Mouse (Mus musculus): Measurements from ENCODE around the gene Cntn1. TPM values are rescaled to one million over a fixed set of nuclear protein-coding genes. Genes with fewer than 3 reads are reported as not detected.
"Not testable (repeated sequence)": the region's sequence is repeated elsewhere in the genome, so short reads cannot be mapped to it uniquely, and the experiment has no call there.

Gene Cntn1
- polyA plus RNA-seq, 1 experiment from 2014 or later: 2.0 TPM

DNA sequence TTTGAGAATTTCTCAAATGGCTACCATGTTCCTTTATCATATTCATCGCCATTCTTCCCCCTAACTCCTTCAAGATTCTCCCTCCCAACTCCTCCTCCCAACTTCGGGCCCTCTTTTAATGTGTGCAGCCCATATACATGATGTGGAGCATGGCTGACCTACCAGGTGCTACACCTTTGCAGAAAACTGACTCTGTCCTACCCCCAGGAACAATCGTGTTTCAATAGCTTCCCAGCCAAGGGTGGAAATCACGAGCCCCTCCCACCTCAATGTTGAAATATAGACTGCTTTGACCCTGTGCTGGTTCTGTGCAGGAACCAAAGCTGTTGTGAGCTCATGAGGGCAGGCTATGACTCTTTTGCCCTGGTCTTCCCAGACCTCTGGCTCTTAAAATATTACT lies 236.7 kb downstream of the Cntn1 start:
- Histone ChIP-seq H3K4me3 (replicated peaks) (no peak overlapping the region), H3K9me3 (replicated peaks) (no peaks in the 10 kb centered on the region), H3K27ac (no peak overlapping the region), H3K27me3 (no peaks in the 10 kb centered on the region), H3K4me1 (no peaks in the 10 kb centered on the region), H3K4me2 (no peak overlapping the region), H3K36me3 (no peaks in the 10 kb centered on the region), H3K9ac (no peak overlapping the region)
- WGBS: 77% methylated on average over 4 of the region's 4 CpGs
- ATAC-seq (replicated peaks; ENCODE audit: low FRiP score): no peak

GRCm38 (mm10) chr15:92296479-92296878 lies 245.5 kb downstream of the Cntn1 start:
- no peak for ATAC-seq (replicated peaks; ENCODE audit: low FRiP score)
- no peaks in the 10 kb centered on the region for H3K36me3 ChIP-seq
- no peaks in the 10 kb centered on the region for H3K27me3 ChIP-seq
- 87% methylated on average over 3 of the region's 3 CpGs for WGBS
- no peak overlapping the region for H3K4me3 ChIP-seq (replicated peaks)
- H3K27ac ChIP-seq: no peak overlapping the region
- H3K4me2 ChIP-seq: no peak overlapping the region
- no peaks in the 10 kb centered on the region for H3K9me3 ChIP-seq (replicated peaks)
- H3K4me1 ChIP-seq: no peaks in the 10 kb centered on the region
- H3K9ac ChIP-seq: no peak overlapping the region

GRCm38 (mm10) chr15:92302796-92303195 lies 251.8 kb downstream of the Cntn1 start:
- 84% methylated on average over 6 of the region's 6 CpGs for WGBS
- no peak for ATAC-seq (replicated peaks; ENCODE audit: low FRiP score)
- H3K27ac ChIP-seq: no peak overlapping the region
- H3K27me3 ChIP-seq: no peaks in the 10 kb centered on the region
- H3K4me1 ChIP-seq: no peaks in the 10 kb centered on the region
- H3K9me3 ChIP-seq (replicated peaks): no peaks in the 10 kb centered on the region
- no peaks in the 10 kb centered on the region for H3K36me3 ChIP-seq
- H3K9ac ChIP-seq: no peak overlapping the region
- no peak overlapping the region for H3K4me3 ChIP-seq (replicated peaks)
- H3K4me2 ChIP-seq: no peak overlapping the region

- Histone ChIP-seq H3K4me3 (replicated peaks) (no peak overlapping the region), H3K36me3 (no peaks in the 10 kb centered on the region), H3K27ac (no peak overlapping the region), H3K9ac (no peak overlapping the region), H3K4me2 (no peak overlapping the region), H3K4me1 (no peaks in the 10 kb centered on the region), H3K27me3 (no peaks in the 10 kb centered on the region), H3K9me3 (replicated peaks) (no peaks in the 10 kb centered on the region)
- 72% methylated on average over 5 of the region's 5 CpGs for WGBS
- ATAC-seq (replicated peaks; ENCODE audit: low FRiP score): no peak
Measured at GRCm38 (mm10) chr15:92304221-92304620, 253.3 kb downstream of the Cntn1 start.

DNA sequence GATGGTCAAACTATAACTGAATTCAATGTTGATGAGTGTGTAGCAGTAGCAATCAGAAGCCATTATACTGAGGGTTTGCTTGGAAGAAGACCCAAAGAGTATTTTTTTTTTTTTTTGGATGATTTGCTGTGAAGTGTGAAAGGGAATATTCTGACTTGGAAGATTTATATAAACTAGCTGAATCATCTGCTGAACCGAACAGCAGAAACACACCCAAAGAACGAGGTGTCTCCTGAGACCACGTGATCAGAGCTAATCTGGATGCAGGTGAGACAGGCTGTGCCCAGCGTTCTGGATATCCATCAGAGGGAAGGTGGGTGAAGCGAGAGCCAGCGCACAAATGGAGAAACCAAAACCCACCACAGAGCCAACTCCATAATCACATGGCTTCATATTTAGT lies 271.0 kb downstream of the Cntn1 start:
- H3K9ac ChIP-seq: no peak overlapping the region
- H3K36me3 ChIP-seq: no peaks in the 10 kb centered on the region
- no peaks in the 10 kb centered on the region for H3K27me3 ChIP-seq
- no peak for ATAC-seq (replicated peaks; ENCODE audit: low FRiP score)
- no peak overlapping the region for H3K27ac ChIP-seq
- no peaks in the 10 kb centered on the region for H3K9me3 ChIP-seq (replicated peaks)
- no peak overlapping the region for H3K4me3 ChIP-seq (replicated peaks)
- 90% methylated on average over 6 of the region's 6 CpGs for WGBS
- no peak overlapping the region for H3K4me2 ChIP-seq
- peaks cover 5% of the 10 kb centered on the region for H3K4me1 ChIP-seq

- Histone ChIP-seq H3K27me3 (no peaks in the 10 kb centered on the region), H3K4me2 (no peak overlapping the region), H3K27ac (no peak overlapping the region), H3K4me3 (replicated peaks) (no peak overlapping the region), H3K4me1 (no peaks in the 10 kb centered on the region), H3K9ac (no peak overlapping the region), H3K9me3 (replicated peaks) (no peaks in the 10 kb centered on the region), H3K36me3 (no peaks in the 10 kb centered on the region)
- WGBS: 76% methylated on average over 7 of the region's 7 CpGs
- ATAC-seq (replicated peaks; ENCODE audit: low FRiP score): no peak
Measured at GRCm38 (mm10) chr15:92327111-92327510, 276.1 kb downstream of the Cntn1 start.

GRCm38 (mm10) chr15:92340253-92340652 lies 289.3 kb downstream of the Cntn1 start:
- Histone ChIP-seq H3K4me2 (no peak overlapping the region), H3K9ac (no peak overlapping the region), H3K4me3 (replicated peaks) (no peak overlapping the region), H3K36me3 (no peaks in the 10 kb centered on the region), H3K9me3 (replicated peaks) (no peaks in the 10 kb centered on the region), H3K27ac (no peak overlapping the region), H3K4me1 (no peaks in the 10 kb centered on the region), H3K27me3 (no peaks in the 10 kb centered on the region)
- 80% methylated on average over 6 of the region's 6 CpGs for WGBS
- no peak for ATAC-seq (replicated peaks; ENCODE audit: low FRiP score)

DNA sequence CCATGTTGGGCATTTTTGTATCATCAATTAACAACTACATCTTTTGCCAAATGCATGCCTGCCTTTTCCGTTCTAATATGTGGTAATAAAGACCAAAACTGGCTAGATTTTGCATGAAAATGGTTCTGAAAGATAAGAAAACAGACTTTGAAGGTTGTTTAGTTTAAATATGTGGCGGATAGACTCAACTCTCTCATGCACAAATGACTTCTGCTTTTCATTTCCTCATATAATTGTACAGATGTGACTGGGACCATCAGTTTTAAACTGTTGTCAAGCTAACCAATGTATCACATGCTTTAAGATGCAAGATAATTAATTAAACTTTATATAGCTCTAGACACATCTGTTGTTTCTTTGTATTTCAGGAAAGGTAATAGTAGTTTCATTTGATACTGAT lies 290.5 kb downstream of the Cntn1 start:
- H3K27me3 ChIP-seq: no peaks in the 10 kb centered on the region
- H3K4me3 ChIP-seq (replicated peaks): no peak overlapping the region
- no peak overlapping the region for H3K27ac ChIP-seq
- no peak for ATAC-seq (replicated peaks; ENCODE audit: low FRiP score)
- no peaks in the 10 kb centered on the region for H3K9me3 ChIP-seq (replicated peaks)
- H3K9ac ChIP-seq: no peak overlapping the region
- no peaks in the 10 kb centered on the region for H3K4me1 ChIP-seq
- no peak overlapping the region for H3K4me2 ChIP-seq
- 87% methylated on average over 2 of the region's 2 CpGs for WGBS
- H3K36me3 ChIP-seq: no peaks in the 10 kb centered on the region

GRCm38 (mm10) chr15:92344136-92344869 lies 293.3 kb downstream of the Cntn1 start:
- Histone ChIP-seq H3K27me3 (no peaks in the 10 kb centered on the region), H3K9ac (no peak overlapping the region), H3K9me3 (replicated peaks) (no peaks in the 10 kb centered on the region), H3K4me1 (no peaks in the 10 kb centered on the region), H3K4me2 (no peak overlapping the region), H3K27ac (no peak overlapping the region), H3K4me3 (replicated peaks) (peak overlapping the region; percentile 10; the same call in 1 of the 2 replicates), H3K36me3 (no peaks in the 10 kb centered on the region)
- ATAC-seq (replicated peaks; ENCODE audit: low FRiP score): no peak
- 79% methylated on average over 23 of the region's 23 CpGs for WGBS

DNA sequence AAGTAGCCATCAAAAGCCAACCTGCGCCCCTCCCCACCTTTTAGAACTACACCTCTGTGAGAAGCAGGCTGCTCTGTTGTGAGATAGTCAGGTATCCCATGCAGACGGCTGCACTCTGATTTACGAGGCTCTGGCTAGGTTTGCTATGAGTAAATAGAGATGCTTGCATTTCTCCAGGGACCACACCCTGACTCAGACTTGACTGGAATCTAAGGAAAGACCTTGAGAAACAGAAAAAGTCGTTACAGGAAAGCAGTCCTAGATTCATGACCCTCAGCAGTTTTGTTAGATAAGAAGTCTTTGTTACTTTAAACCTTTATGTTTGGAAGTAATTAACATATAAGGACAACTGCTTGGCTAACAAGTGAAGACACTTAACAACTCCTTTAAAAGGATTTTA lies 296.5 kb downstream of the Cntn1 start:
- no peak overlapping the region for H3K27ac ChIP-seq
- H3K9ac ChIP-seq: no peak overlapping the region
- no peaks in the 10 kb centered on the region for H3K9me3 ChIP-seq (replicated peaks)
- ATAC-seq (replicated peaks; ENCODE audit: low FRiP score): no peak
- no peaks in the 10 kb centered on the region for H3K36me3 ChIP-seq
- no peaks in the 10 kb centered on the region for H3K4me1 ChIP-seq
- H3K4me3 ChIP-seq (replicated peaks): no peak overlapping the region
- 39% methylated on average over 4 of the region's 4 CpGs for WGBS
- H3K4me2 ChIP-seq: no peak overlapping the region
- H3K27me3 ChIP-seq: no peaks in the 10 kb centered on the region

DNA sequence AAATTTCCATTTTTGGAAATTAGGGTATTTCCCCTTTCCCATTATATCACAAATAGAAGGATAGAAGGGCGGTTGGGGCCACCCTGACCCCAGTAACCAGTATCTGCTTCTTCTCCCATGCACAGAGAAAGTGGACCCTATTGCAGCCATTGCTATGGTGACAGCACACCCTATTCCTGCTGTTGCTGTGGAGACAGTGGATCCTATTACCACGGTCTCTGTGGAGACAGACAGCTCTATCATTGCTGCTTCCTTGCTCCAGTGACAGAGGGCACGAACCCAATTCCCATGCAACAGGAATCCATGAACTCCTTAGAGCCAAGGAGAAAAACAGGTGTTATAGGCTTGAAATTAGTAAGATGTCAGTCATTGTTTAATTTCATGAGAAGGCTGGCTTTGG lies 296.9 kb downstream of the Cntn1 start:
- ATAC-seq (replicated peaks; ENCODE audit: low FRiP score): peak; percentile 95
- Histone ChIP-seq H3K9ac (no peak overlapping the region), H3K4me2 (no peak overlapping the region), H3K27ac (no peak overlapping the region), H3K4me1 (no peaks in the 10 kb centered on the region), H3K36me3 (no peaks in the 10 kb centered on the region), H3K9me3 (replicated peaks) (no peaks in the 10 kb centered on the region), H3K27me3 (no peaks in the 10 kb centered on the region), H3K4me3 (replicated peaks) (no peak overlapping the region)
- WGBS: 11% methylated on average over 3 of the region's 3 CpGs

GRCm38 (mm10) chr15:92348453-92348852 lies 297.5 kb downstream of the Cntn1 start:
- H3K27ac ChIP-seq; H3K9ac ChIP-seq; H3K9me3 ChIP-seq (replicated peaks); ATAC-seq (replicated peaks; ENCODE audit: low FRiP score); H3K27me3 ChIP-seq; H3K36me3 ChIP-seq; H3K4me1 ChIP-seq; H3K4me3 ChIP-seq (replicated peaks); H3K4me2 ChIP-seq: not testable (repeated sequence)

- ATAC-seq (replicated peaks; ENCODE audit: low FRiP score): no peak
- Histone ChIP-seq H3K36me3 (no peaks in the 10 kb centered on the region), H3K27me3 (no peaks in the 10 kb centered on the region), H3K4me1 (no peaks in the 10 kb centered on the region), H3K4me2 (no peak overlapping the region), H3K9ac (no peak overlapping the region), H3K9me3 (replicated peaks) (no peaks in the 10 kb centered on the region), H3K27ac (no peak overlapping the region), H3K4me3 (replicated peaks) (no peak overlapping the region)
- WGBS: 19% methylated on average over 6 of the region's 6 CpGs
Measured at GRCm38 (mm10) chr15:92364153-92364552, 313.2 kb downstream of the Cntn1 start.
